Mouse (Mus musculus) hindbrain, embryonic 16.5 days (tissue): ENCODE data around the gene Tbrg1. TPM values are rescaled to one million over a fixed set of nuclear protein-coding genes. Genes with fewer than 3 reads are reported as not detected.

Source experiments
- ATAC-seq: fragments of 200-750 bp; cut with Nextera tagmentation; 2 replicates; pipeline ENCODE4 v1.8.0; 2017; ENCODE audit warnings: moderate TSS enrichment, moderate library complexity
- H3K27ac ChIP-seq: fragments of 300-500 bp; sonication (generic); 2 replicates; pipeline ENCODE4 v1.5.1; 2014; ENCODE audit warnings: low read depth, mild to moderate bottlenecking, control low read depth, low read length, moderate library complexity
- H3K27me3 ChIP-seq: fragments of 300-500 bp; sonication (generic); replicated peaks from 2 replicates; pipeline ENCODE4 v1.6.1; 2014; ENCODE audit warnings: low read length; ENCODE audit not compliant: control insufficient read depth, insufficient read depth
- H3K36me3 ChIP-seq: fragments of 300-500 bp; sonication (generic); 2 replicates; pipeline ENCODE4 v1.6.1; 2014; ENCODE audit warnings: mild to moderate bottlenecking, low read length, moderate library complexity, mixed read lengths; ENCODE audit not compliant: control insufficient read depth, insufficient read depth
- H3K4me1 ChIP-seq: fragments of 300-500 bp; sonication (generic); 2 replicates; pipeline ENCODE4 v1.6.1; 2014; ENCODE audit warnings: low read depth, low read length; ENCODE audit not compliant: control insufficient read depth, insufficient read depth
- H3K4me2 ChIP-seq: fragments of 300-500 bp; sonication (generic); 2 replicates; pipeline ENCODE4 v1.6.1; 2014; ENCODE audit warnings: mild to moderate bottlenecking, low read length, control low read depth, moderate library complexity
- H3K4me3 ChIP-seq: fragments of 300-500 bp; sonication (generic); 2 replicates; pipeline ENCODE4 v1.5.1; 2014; ENCODE audit warnings: mild to moderate bottlenecking, low read length, control low read depth, moderate library complexity
- H3K9ac ChIP-seq: fragments of 300-500 bp; sonication (generic); 2 replicates; pipeline ENCODE4 v1.6.1; 2014; ENCODE audit warnings: low read depth, mild to moderate bottlenecking, control low read depth, low read length, moderate library complexity
- H3K9me3 ChIP-seq: fragments of 300-500 bp; sonication (generic); 2 replicates; pipeline ENCODE4 v1.6.1; 2014; ENCODE audit warnings: mild to moderate bottlenecking, low read length, moderate library complexity; ENCODE audit not compliant: control insufficient read depth
- WGBS: fragments of 180-500 bp; shearing (Covaris S2); extraction: QIAGEN DNeasy Blood & Tissue Kit; methylation state at CpG from one replicate; pipeline ENCODE4 v1.1.7; 2014; 5-methylcytosine and 5-hydroxymethylcytosine counted together
- polyA plus RNA-seq: library from polyadenylated mRNA; unstranded; fragments of >200 nt; fragmentation: Nextera tagmentation; extraction: Ambion mirVana; gene quantifications from 2 replicates; pipeline ENCODE4 v1.2.1, GENCODE M21; 2015

Tbrg1 gene
- polyA plus RNA-seq, result 87.1 and 89.2 TPM in 2 replicates

DNA sequence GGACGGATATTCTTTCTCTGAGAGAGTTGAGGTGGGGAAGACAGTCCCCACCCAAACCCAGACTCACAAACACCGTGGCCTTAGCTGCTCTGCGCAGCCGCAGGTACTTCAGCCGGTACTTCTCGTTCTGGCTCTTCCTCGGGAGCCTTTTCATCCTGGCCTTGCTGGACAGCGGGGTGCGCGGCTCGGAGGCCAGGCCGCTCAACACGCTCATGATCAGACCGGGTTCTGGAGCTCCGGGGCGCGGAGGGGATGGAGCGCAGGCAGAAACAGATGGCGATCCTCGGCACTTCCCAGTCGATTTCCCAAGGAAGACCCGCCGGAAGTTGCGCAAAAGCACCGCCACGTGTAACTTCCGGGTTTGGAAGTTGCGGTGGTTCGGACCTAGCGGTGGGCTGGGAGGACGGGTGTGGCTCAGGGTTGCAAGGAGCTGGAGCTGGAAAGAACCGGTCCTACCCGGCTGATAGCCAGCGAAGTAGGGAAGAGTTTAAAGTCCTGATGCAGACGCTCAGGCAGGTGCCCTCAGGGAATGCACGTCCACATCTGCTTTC lies at the start of gene Tbrg1:
TSS of gene Tbrg1 (minus strand) at position 382 of the 551 bp plus-strand sequence.
- Histone ChIP-seq H3K27ac (peak within 1 kb of the TSS; percentile 69), H3K9ac (peak within 1 kb of the TSS; percentile 75), H3K27me3 (no peaks in the 10 kb centered on the region), H3K4me1 (peaks cover 11% of the 10 kb centered on the region), H3K36me3 (peaks cover 17% of the 10 kb centered on the region), H3K4me2 (peak within 1 kb of the TSS; percentile 95), H3K4me3 (peak within 1 kb of the TSS; percentile 68), H3K9me3 (no peaks in the 10 kb centered on the region)
- peak; percentile 96 for ATAC-seq
- under 1% methylated on average over 36 of the region's 36 CpGs for WGBS

DNA sequence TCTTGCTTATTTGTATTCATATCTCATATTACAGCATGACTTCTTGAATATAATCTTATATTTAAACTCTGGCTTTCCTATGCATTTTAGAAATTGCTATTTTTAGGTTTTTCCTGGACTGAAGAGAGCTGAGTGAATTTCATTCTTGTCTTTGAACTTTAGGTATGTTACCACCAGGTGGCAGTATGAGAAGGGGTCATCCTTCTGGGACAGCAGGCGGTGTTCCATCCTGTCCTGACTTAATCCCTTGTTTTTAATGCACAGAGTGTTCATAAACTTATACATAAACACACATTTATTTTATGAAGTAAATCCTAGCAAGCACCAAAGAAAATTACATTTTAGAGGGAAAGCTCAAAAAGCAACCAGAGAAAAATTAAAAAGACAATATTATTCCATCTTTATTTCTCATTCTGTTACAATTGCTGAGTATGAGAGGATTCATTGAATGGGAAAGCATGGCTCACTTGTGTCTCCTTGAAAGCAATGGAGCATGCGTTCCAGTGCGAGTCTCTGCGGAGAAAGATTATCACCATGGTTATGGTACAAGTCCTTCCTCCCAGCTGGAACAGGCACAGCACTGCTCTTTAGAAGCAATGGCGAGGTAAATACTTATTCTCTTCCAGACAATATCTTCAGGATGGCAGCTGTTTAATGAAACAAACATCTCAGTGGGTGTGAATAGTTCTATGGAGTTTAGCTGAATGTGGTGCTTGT lies 33.0 kb upstream of the Tbrg1 start:
- Histone ChIP-seq H3K9me3 (no peaks in the 10 kb centered on the region), H3K4me2 (no peak overlapping the region), H3K36me3 (no peaks in the 10 kb centered on the region), H3K4me3 (no peak overlapping the region), H3K9ac (no peak overlapping the region), H3K27ac (no peak overlapping the region), H3K4me1 (no peaks in the 10 kb centered on the region), H3K27me3 (no peaks in the 10 kb centered on the region)
- 32% methylated on average over 5 of the region's 5 CpGs for WGBS
- ATAC-seq, result peak; percentile 89

DNA sequence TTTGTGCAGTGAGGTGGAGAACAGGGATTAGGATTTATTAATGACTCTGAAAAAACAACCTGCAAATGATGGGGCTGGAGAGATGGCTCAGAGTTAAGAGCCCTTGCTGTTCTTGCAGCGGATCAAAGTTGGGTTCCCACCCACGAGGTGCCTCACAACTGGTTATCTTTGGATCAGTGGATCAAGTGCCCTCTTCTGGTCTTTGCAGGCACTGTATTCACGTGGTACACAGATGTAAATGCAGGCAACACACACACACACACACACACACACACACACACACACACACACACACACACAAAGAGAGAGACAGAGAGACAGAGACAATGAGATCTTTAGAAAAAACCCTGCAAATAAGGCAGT lies 30.8 kb upstream of the Tbrg1 start:
- H3K9me3 ChIP-seq, result no peaks in the 10 kb centered on the region; the same call in 1 of the 2 replicates
- no peaks in the 10 kb centered on the region for H3K27me3 ChIP-seq
- H3K4me2 ChIP-seq, result no peak overlapping the region
- no peak overlapping the region for H3K4me3 ChIP-seq
- no peaks in the 10 kb centered on the region for H3K36me3 ChIP-seq
- no peaks in the 10 kb centered on the region for H3K4me1 ChIP-seq
- H3K9ac ChIP-seq, result no peak overlapping the region
- 0 out of 2 replicates have a peak, but pooled peaks have one; percentile 45 for ATAC-seq
- H3K27ac ChIP-seq, result no peak overlapping the region
- WGBS, result 37% methylated on average over 3 of the region's 3 CpGs

DNA sequence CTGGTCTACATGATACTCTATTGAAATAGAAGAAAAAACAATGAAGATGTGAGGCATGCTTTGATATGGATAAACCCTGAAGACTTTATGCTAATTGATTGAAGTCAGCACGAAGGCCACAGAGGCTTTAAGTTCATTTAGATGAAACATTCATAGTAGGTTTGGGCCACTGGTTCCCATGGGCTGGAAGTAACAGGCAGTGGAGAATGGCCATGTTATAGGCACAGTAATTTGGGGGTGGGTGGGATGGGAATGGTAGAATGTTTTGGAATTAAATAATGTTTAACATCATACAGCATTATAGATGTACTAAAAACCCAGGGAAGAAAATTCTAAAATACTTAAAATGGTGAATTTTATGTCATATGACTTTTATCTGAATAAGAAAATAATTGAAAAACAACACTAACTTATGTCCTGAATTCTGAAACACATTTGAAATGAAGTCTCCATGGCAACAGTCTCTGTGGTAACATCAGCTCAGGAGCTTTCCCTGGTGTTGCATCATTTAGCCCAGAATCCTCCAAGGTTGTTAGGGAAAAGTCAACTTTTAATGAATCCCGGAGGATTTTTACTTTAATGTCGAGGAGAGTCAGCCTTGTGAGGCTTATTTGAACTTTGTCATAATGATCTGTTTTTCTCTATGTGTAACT lies 30.3 kb upstream of the Tbrg1 start:
- no peak overlapping the region for H3K27ac ChIP-seq
- H3K27me3 ChIP-seq, result no peaks in the 10 kb centered on the region
- no peaks in the 10 kb centered on the region for H3K4me1 ChIP-seq
- H3K36me3 ChIP-seq, result no peaks in the 10 kb centered on the region
- H3K4me2 ChIP-seq, result no peak overlapping the region
- 69% methylated on average over 3 of the region's 3 CpGs for WGBS
- no peak overlapping the region for H3K4me3 ChIP-seq
- no peak overlapping the region for H3K9ac ChIP-seq
- H3K9me3 ChIP-seq, result no peaks in the 10 kb centered on the region; the same call in 1 of the 2 replicates
- ATAC-seq, result peak; percentile 67; the same call in 1 of the 2 replicates

DNA sequence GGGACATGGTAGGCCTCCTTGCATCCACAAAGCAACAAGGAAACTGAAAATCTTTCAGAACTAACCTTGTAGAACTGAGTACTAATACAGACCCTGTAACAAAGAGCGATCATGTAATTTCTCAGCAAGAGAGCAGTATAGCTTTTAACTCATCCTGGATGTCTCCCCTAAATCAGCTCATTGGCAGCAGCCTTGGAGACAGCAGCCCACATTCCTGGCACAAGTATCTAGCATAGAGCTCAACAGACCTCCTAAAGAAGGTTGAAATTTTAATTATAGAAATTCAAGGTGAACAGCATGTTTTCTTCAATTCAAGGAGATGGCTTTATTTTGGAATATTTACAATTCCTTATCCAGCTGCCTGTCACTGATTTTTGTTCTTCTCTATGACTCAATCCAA lies 24.0 kb upstream of the Tbrg1 start:
- Histone ChIP-seq H3K27ac (no peak overlapping the region), H3K27me3 (no peaks in the 10 kb centered on the region), H3K9ac (no peak overlapping the region), H3K4me3 (no peak overlapping the region), H3K4me2 (no peak overlapping the region), H3K9me3 (no peaks in the 10 kb centered on the region; the same call in 1 of the 2 replicates), H3K36me3 (no peaks in the 10 kb centered on the region), H3K4me1 (no peaks in the 10 kb centered on the region)
- no peak for ATAC-seq
- WGBS, result 93% methylated on average over 1 of the region's 1 CpGs

DNA sequence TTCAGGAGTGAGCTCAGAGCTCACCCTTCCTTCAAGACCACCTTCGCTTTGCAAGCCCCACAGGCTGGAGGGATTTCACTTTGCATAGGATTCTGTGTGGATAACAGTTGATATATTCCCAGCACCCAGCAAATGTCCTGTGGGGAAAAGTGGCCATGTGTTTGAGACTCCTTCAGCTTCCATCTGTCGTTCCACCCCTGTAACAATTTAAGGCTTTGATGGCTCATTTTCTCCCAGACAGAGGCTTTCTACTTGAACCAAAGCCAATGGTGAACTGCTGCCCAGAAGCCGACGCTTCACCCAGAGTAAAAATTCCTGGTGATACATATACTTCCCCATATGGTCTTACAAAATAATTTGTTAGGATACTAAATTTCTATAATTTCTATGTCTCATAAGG lies 18.2 kb upstream of the Tbrg1 start:
- Histone ChIP-seq H3K27ac (no peak overlapping the region), H3K36me3 (no peaks in the 10 kb centered on the region), H3K4me2 (no peak overlapping the region), H3K27me3 (no peaks in the 10 kb centered on the region), H3K9me3 (no peaks in the 10 kb centered on the region), H3K9ac (no peak overlapping the region), H3K4me3 (no peak overlapping the region), H3K4me1 (no peaks in the 10 kb centered on the region)
- ATAC-seq, result no peak
- WGBS, result 70% methylated on average over 4 of the region's 4 CpGs

DNA sequence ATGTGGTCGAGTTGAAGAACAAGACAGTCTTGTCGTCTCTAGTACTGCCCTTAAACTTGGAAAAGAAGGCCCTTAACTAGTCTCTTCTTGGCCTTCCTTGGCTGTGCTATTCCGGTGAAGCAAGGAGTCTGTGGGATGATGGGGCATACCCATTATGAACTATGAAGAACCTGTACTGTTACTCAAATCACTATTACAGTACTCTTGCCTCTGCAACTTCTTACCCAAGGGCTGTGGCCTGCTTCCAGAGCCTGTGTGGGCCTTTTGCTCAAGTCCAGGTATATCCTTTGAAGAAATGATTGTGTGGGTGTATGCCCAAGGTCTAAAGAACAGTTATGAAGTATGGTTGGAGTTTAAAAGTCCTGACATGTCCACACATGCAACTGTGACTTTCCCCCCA lies 13.1 kb upstream of the Tbrg1 start:
- H3K4me1 ChIP-seq, result no peaks in the 10 kb centered on the region
- no peak overlapping the region for H3K4me2 ChIP-seq
- 87% methylated on average over 3 of the region's 3 CpGs for WGBS
- no peak for ATAC-seq
- no peak overlapping the region for H3K27ac ChIP-seq
- H3K9me3 ChIP-seq, result no peaks in the 10 kb centered on the region
- no peaks in the 10 kb centered on the region for H3K36me3 ChIP-seq
- no peaks in the 10 kb centered on the region for H3K27me3 ChIP-seq
- H3K9ac ChIP-seq, result no peak overlapping the region
- H3K4me3 ChIP-seq, result no peak overlapping the region

DNA sequence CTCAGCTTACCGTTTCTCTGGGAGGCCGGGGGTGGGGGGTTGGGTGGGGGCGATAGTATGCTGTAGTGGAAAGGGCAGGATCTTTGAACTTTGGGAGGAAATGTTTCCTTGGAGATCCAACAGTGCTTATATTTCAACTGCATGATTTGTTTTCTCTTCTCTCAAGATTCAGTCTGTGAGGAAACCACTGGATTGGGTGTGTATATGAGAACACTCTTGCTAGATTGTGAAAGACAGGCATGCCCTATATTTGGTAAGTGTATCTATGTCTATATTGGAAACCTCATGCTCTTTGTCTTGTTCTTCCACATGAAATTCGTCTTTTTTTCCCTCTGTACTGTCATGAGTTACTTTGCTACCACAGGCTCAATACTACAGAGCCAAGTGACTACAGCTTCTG lies 12.6 kb upstream of the Tbrg1 start:
- ATAC-seq, result no peak
- H3K27ac ChIP-seq, result no peak overlapping the region
- 74% methylated on average over 4 of the region's 4 CpGs for WGBS
- no peaks in the 10 kb centered on the region for H3K27me3 ChIP-seq
- no peak overlapping the region for H3K9ac ChIP-seq
- no peaks in the 10 kb centered on the region for H3K9me3 ChIP-seq
- H3K4me1 ChIP-seq, result no peaks in the 10 kb centered on the region
- H3K4me3 ChIP-seq, result no peak overlapping the region
- H3K36me3 ChIP-seq, result no peaks in the 10 kb centered on the region
- H3K4me2 ChIP-seq, result no peak overlapping the region

DNA sequence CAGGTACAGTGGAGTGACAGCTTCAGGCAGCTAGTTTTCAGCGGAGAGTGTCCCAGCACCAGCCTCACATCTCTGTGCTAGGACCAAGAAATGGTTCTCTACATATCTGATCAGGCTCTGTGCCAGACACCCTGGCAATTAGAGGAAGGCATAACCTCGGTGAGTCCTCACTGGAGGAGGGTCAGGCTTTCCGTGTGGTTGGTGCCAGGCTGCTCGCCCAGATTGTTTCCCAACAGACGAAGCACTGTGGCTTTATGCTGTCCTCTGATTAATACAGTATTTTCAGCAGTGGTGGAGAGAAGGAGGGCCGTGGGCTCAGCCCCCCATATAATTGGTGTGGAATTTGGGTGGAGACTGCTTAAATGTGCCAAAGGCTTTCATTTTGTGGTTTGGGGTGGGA lies 12.0 kb upstream of the Tbrg1 start, which contains the start of gene Panx3:
TSS of gene Panx3 (minus strand) at position 121 of the 400 bp plus-strand sequence.
- no peaks in the 10 kb centered on the region for H3K27me3 ChIP-seq
- WGBS, result 65% methylated on average over 6 of the region's 6 CpGs

More for the DNA sequence above, 12.0 kb upstream of the Tbrg1 start, which contains the start of gene Panx3:
- Histone ChIP-seq H3K36me3 (no peaks in the 10 kb centered on the region), H3K4me3 (no peak within 1 kb of the TSS), H3K4me2 (no peak within 1 kb of the TSS), H3K4me1 (no peaks in the 10 kb centered on the region), H3K27ac (no peak within 1 kb of the TSS), H3K9me3 (no peaks in the 10 kb centered on the region), H3K9ac (no peak within 1 kb of the TSS)
- ATAC-seq, result no peak
